In the genomic region with DNA sequence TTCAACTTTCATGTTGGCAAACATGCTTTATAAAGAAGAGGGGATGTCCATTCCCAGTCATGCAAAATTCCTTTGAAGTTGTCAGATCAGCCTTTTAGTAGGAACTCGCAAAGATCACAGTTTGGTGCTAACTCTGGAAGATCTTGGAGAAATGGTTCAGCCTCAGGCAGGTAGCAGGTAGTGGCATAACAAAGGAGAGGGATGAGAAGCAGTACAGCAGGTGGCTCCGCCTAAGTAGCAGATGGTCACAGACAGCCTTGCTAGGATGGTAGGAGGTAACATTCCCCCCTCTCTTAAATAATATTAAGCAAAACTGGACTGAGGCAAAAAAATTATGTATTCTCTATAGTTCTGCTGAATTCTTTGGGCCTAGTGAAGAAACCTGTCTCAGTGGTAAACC, we compare ENCODE assay signal across 16 mouse cellular contexts. TPM values are rescaled to one million over a fixed set of nuclear protein-coding genes. Genes with fewer than 3 reads are reported as not detected.
DNase-seq lines count a peak whose midpoint lies in the region.
"Had no signal": no experiment of that assay in that cellular context is flagged by ENCODE, and none has a peak within 500 bp of the region (broad histone marks: within the 10 kb centered on the region; RNA-seq: fewer than 3 reads in every experiment).

No protein-coding gene starts in this region.

- DNase-seq in ES-CJ7 (ENCODE audit: low read depth, low spot score) = peak; percentile 48
- peak; percentile 50 for DNase-seq in R1 (ENCODE audit: low read depth, low spot score)
- DNase-seq in ovary, adult 18-20 months (ENCODE audit: low spot score) = no peak
- no peak for DNase-seq in Muller cell, postnatal 12 days (ENCODE audit: inconsistent ontology term)
- no peak for DNase-seq in adrenal gland, adult 18-20 months (ENCODE audit: low spot score in 2 of 2)
- DNase-seq: adrenal gland, postnatal 10 days; adrenal gland, postnatal 25 days; cerebellum, adult 11 months; cerebellum, adult 18-20 months; cerebellum, adult 8-10 months; cerebellum, adult 9-11 months; cerebellum, postnatal 14 days; cerebellum, postnatal 36 days; embryo, embryonic 11 days had no signal

RNA-seq across cellular contexts. Expression of gene Vmn2r71, which starts 20.8 kb away (rescaled TPM):
- total RNA-seq in adrenal gland, adult 18-20 months (2021) = not detected
- total RNA-seq: adrenal gland, postnatal 10 days; adrenal gland, postnatal 25 days; adrenal gland, postnatal 4 days; common myeloid progenitor, adult 5-6 weeks had no signal

RNA-seq across cellular contexts. Expression of gene Vmn2r70, which starts 26.9 kb away (rescaled TPM):
- total RNA-seq in adrenal gland, adult 18-20 months (2021) = not detected
- total RNA-seq: adrenal gland, postnatal 10 days; adrenal gland, postnatal 25 days; adrenal gland, postnatal 4 days; common myeloid progenitor, adult 5-6 weeks had no signal

Comparison
In these comparisons a context has a peak if more than half of its experiments do, and no peak if none do; other contexts are left out.
1. DNase-seq: peak in ES-CJ7 (single experiment) and R1 (single experiment); none in ovary, adult 18-20 months (single experiment), Muller cell, postnatal 12 days (single experiment) and adrenal gland, adult 18-20 months (0 of 2).